ENCODE assay signal across 24 mouse cellular contexts in the genomic region with DNA sequence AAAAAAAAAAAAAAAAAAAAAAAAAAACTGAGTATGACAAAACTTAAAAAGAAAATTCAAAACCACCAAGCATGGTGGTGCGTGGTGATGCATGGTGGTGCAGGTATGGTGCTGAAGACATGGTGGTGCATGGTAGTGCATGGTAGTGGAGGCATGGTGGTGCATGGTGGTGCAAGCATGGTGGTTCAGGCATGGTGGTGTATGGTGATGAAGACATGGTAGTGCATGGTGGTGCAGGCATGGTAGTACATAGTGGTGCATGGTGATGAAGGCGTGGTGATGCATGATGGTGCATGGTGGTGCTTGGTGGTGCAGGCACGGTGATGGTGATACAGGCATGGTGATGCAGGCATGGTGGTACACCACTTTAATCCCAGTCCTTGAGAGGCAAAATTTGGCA. TPM values are rescaled to one million over a fixed set of nuclear protein-coding genes. Genes with fewer than 3 reads are reported as not detected.
DNase-seq lines count a peak whose midpoint lies in the region; ATAC-seq and TF ChIP-seq lines count a peak whose summit lies in the region.
"Had no signal": no experiment of that assay in that cellular context is flagged by ENCODE, and none has a peak within 500 bp of the region (broad histone marks: within the 10 kb centered on the region; RNA-seq: fewer than 3 reads in every experiment).

No protein-coding gene starts in this region.

- no peak overlapping the region for H3K27ac ChIP-seq in hindbrain, embryonic 16.5 days (ENCODE audit: low read depth, low read length)
- no peak overlapping the region for H3K27ac ChIP-seq in hindbrain, embryonic 12.5 days
- H3K27ac ChIP-seq in neural tube, embryonic 12.5 days = no peak overlapping the region
- H3K27ac ChIP-seq in bone marrow, adult 2 months (ENCODE audit: control insufficient read depth, insufficient read depth, low read depth, low read length, poor library complexity) = no peak overlapping the region
- H3K27ac ChIP-seq: embryonic facial prominence, embryonic 15.5 days; hindbrain, embryonic 10.5 days; layer of hippocampus, adult 2 months; liver, embryonic 13.5 days; lung, embryonic 15.5 days; macrophage; neural tube, embryonic 13.5 days had no signal

- TF ChIP-seq CTCF in bone marrow, adult 2 months (IDR thresholded peaks at IDR 0.05; ENCODE audit: control insufficient read depth, insufficient read depth, low read length) = no peak

- peaks cover 14% of the 10 kb centered on the region for H3K4me1 ChIP-seq in hindbrain, embryonic 16.5 days (ENCODE audit: control insufficient read depth, insufficient read depth, low read depth, low read length)
- H3K4me1 ChIP-seq in hindbrain, embryonic 12.5 days = peaks cover 16% of the 10 kb centered on the region
- H3K4me1 ChIP-seq in neural tube, embryonic 12.5 days = peaks cover 16% of the 10 kb centered on the region
- H3K4me1 ChIP-seq in bone marrow, adult 2 months (ENCODE audit: control insufficient read depth, insufficient read depth, low read length) = peaks cover 3% of the 10 kb centered on the region; the same call in 1 of the 2 replicates

- no peak for DNase-seq in neural tube, embryonic 10.5 days (ENCODE audit: extremely low spot score, low spot score)
- no peak for DNase-seq in urinary bladder, postnatal 36 days (ENCODE audit: low spot score in 2 of 2)
- DNase-seq in lung, postnatal 36 days = no peak
- DNase-seq: cerebellum, postnatal 10 days; gastrocnemius, postnatal 10 days; kidney, adult 2 months; kidney, postnatal 10 days; layer of hippocampus, postnatal 36 days; liver, embryonic 13.5 days; right cerebral cortex, adult 18-20 months; thymus, adult 18-20 months; thymus, postnatal 4 days had no signal

- H3K36me3 ChIP-seq in hindbrain, embryonic 16.5 days (ENCODE audit: control insufficient read depth, insufficient read depth, low read length) = no peaks in the 10 kb centered on the region
- no peaks in the 10 kb centered on the region for H3K36me3 ChIP-seq in hindbrain, embryonic 12.5 days
- H3K36me3 ChIP-seq in neural tube, embryonic 12.5 days = no peaks in the 10 kb centered on the region
- H3K36me3 ChIP-seq: embryonic facial prominence, embryonic 15.5 days; lung, embryonic 15.5 days had no signal

- 99% methylated on average over 3 of the region's 3 CpGs for WGBS in hindbrain, embryonic 16.5 days
- WGBS in hindbrain, embryonic 12.5 days = 92% methylated on average over 3 of the region's 3 CpGs
- 99% methylated on average over 3 of the region's 3 CpGs for WGBS in neural tube, embryonic 12.5 days
- WGBS in bone marrow, adult 2 months = 92% methylated on average over 3 of the region's 3 CpGs

- H3K9ac ChIP-seq in hindbrain, embryonic 16.5 days (ENCODE audit: low read depth, low read length) = no peak overlapping the region
- no peak overlapping the region for H3K9ac ChIP-seq in hindbrain, embryonic 12.5 days
- H3K9ac ChIP-seq in neural tube, embryonic 12.5 days = no peak overlapping the region
- H3K9ac ChIP-seq: embryonic facial prominence, embryonic 15.5 days; liver, embryonic 13.5 days; lung, embryonic 15.5 days; neural tube, embryonic 13.5 days had no signal

- peak; percentile 7; the same call in 1 of the 2 replicates for ATAC-seq in hindbrain, embryonic 16.5 days
- ATAC-seq in hindbrain, embryonic 12.5 days (ENCODE audit: low FRiP score) = no peak
- peak; percentile 11; the same call in 1 of the 2 replicates for ATAC-seq in neural tube, embryonic 12.5 days (ENCODE audit: low FRiP score, low read depth)
- ATAC-seq in megakaryocyte progenitor cell, adult 5-6 weeks (replicated peaks; ENCODE audit: poor library complexity) = 0 out of 2 replicates have a peak, but pooled peaks have one; percentile 3
- ATAC-seq: inflammation-experienced regulatory T-cells, adult 6 months had no signal

- TF ChIP-seq POLR2A in bone marrow, adult 2 months (IDR thresholded peaks at IDR 0.05; ENCODE audit: borderline replicate concordance, control insufficient read depth, low read depth, low read length) = no peak

- no peaks in the 10 kb centered on the region for H3K27me3 ChIP-seq in hindbrain, embryonic 16.5 days (replicated peaks; ENCODE audit: control insufficient read depth, insufficient read depth, low read length)
- no peaks in the 10 kb centered on the region for H3K27me3 ChIP-seq in hindbrain, embryonic 12.5 days
- H3K27me3 ChIP-seq in neural tube, embryonic 12.5 days (replicated peaks) = no peaks in the 10 kb centered on the region
- H3K27me3 ChIP-seq: embryonic facial prominence, embryonic 15.5 days; liver, embryonic 13.5 days; lung, embryonic 15.5 days; neural tube, embryonic 13.5 days had no signal

- H3K4me2 ChIP-seq in hindbrain, embryonic 16.5 days (ENCODE audit: low read length) = no peak overlapping the region
- H3K4me2 ChIP-seq in hindbrain, embryonic 12.5 days (replicated peaks) = no peak overlapping the region
- H3K4me2 ChIP-seq in neural tube, embryonic 12.5 days (replicated peaks) = no peak overlapping the region
- H3K4me2 ChIP-seq: embryonic facial prominence, embryonic 15.5 days; liver, embryonic 13.5 days; lung, embryonic 15.5 days; neural tube, embryonic 13.5 days had no signal

- no peaks in the 10 kb centered on the region for H3K9me3 ChIP-seq in hindbrain, embryonic 16.5 days (ENCODE audit: control insufficient read depth, low read length)
- H3K9me3 ChIP-seq in hindbrain, embryonic 12.5 days (replicated peaks) = no peaks in the 10 kb centered on the region
- no peaks in the 10 kb centered on the region for H3K9me3 ChIP-seq in neural tube, embryonic 12.5 days
- H3K9me3 ChIP-seq: embryonic facial prominence, embryonic 15.5 days; hindbrain, embryonic 10.5 days; liver, embryonic 13.5 days; lung, embryonic 15.5 days; neural tube, embryonic 13.5 days had no signal

- no peak overlapping the region for H3K4me3 ChIP-seq in hindbrain, embryonic 16.5 days (ENCODE audit: low read length)
- H3K4me3 ChIP-seq in hindbrain, embryonic 12.5 days = no peak overlapping the region
- no peak overlapping the region for H3K4me3 ChIP-seq in neural tube, embryonic 12.5 days
- peak overlapping the region; percentile 18 for H3K4me3 ChIP-seq in bone marrow, adult 2 months (replicated peaks; ENCODE audit: control insufficient read depth, low read depth, low read length)
- H3K4me3 ChIP-seq: embryonic facial prominence, embryonic 15.5 days; hindbrain, embryonic 10.5 days; layer of hippocampus, adult 2 months; liver, embryonic 13.5 days; lung, embryonic 15.5 days; neural tube, embryonic 13.5 days had no signal

RNA-seq across cellular contexts. Expression of a gene that starts 8.2 kb away (rescaled TPM):
- 43.2 and 52.6 TPM in 2 replicates for polyA plus RNA-seq in hindbrain, embryonic 16.5 days (2015; fragmentation: Nextera tagmentation; extraction: Ambion mirVana)
- 45.2 and 51.7 TPM in 2 replicates for polyA plus RNA-seq in hindbrain, embryonic 12.5 days (2016; fragmentation: Nextera tagmentation; extraction: Ambion mirVana)
- polyA plus RNA-seq in neural tube, embryonic 12.5 days (2016; fragmentation: Nextera tagmentation; extraction: Ambion mirVana) = 46.7 and 50.3 TPM in 2 replicates
- polyA plus RNA-seq in bone marrow, adult 2 months (2011; ENCODE audit: insufficient read depth, insufficient read length, low replicate concordance, missing spikeins) = 22.5 and 38.0 TPM in 2 replicates
- total RNA-seq in megakaryocyte progenitor cell, adult 5-6 weeks (2015) = 42.7 and 43.0 TPM in 2 replicates
- 15.5 and 26.5 TPM in 2 replicates for total RNA-seq in megakaryocyte progenitor cell, adult 5-6 weeks (2017)

RNA-seq across cellular contexts. Expression of a gene that starts 35.0 kb away (rescaled TPM):
- 90.2 and 98.7 TPM in 2 replicates for polyA plus RNA-seq in hindbrain, embryonic 16.5 days (2015; fragmentation: Nextera tagmentation; extraction: Ambion mirVana)
- 63.9 and 64.7 TPM in 2 replicates for polyA plus RNA-seq in hindbrain, embryonic 12.5 days (2016; fragmentation: Nextera tagmentation; extraction: Ambion mirVana)
- 63.6 and 66.6 TPM in 2 replicates for polyA plus RNA-seq in neural tube, embryonic 12.5 days (2016; fragmentation: Nextera tagmentation; extraction: Ambion mirVana)
- polyA plus RNA-seq in bone marrow, adult 2 months (2011; ENCODE audit: insufficient read depth, insufficient read length, low replicate concordance, missing spikeins) = 5.7 and 7.8 TPM in 2 replicates
- 7.5 and 10.6 TPM in 2 replicates for total RNA-seq in megakaryocyte progenitor cell, adult 5-6 weeks (2015)
- 12.8 and 34.6 TPM in 2 replicates for total RNA-seq in megakaryocyte progenitor cell, adult 5-6 weeks (2017)
